Mouse (Mus musculus): ENCODE results near the gene Cuta. TPM values are rescaled to one million over a fixed set of nuclear protein-coding genes. Genes with fewer than 3 reads are reported as not detected.
A peak's percentile ranks its signal among the peaks of the same experiment; 100 is the strongest.
"Not testable (repeated sequence)": the region's sequence is repeated elsewhere in the genome, so short reads cannot be mapped to it uniquely, and the experiment has no call there.

Gene Cuta
- polyA plus RNA-seq, 1 experiment from 2014 or later, result 189 TPM

DNA sequence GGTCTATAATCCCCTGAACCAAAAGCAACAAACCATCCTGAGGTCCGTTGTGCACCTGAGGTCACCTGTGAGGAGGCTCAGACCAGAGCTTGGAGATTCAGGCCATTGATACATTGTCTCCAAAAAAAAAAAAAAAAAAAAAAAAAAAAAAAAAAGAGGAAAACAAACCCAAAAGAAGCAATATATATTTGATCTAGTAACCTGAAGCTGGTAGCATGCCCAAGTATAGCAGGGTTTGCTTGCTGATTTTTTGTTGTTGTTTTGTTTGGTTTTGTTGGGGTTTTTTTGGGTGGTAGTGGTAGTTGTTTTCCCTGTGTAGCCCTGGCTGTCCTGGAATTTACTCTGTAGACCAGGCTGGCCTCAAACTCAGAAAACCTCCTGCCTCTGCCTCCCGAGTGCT lies 21.0 kb downstream of the Cuta start:
- no peak overlapping the region for H3K27ac ChIP-seq
- H3K4me1 ChIP-seq (replicated peaks), result peaks cover 13% of the 10 kb centered on the region
- H3K9me3 ChIP-seq, result no peaks in the 10 kb centered on the region
- DNase-seq (ENCODE audit: low spot score), result no peak
- H3K27me3 ChIP-seq (ENCODE audit: insufficient read depth, poor library complexity, severe bottlenecking), result no peaks in the 10 kb centered on the region
- peaks cover 27% of the 10 kb centered on the region for H3K36me3 ChIP-seq
- peak overlapping the region; percentile 83 for H3K4me3 ChIP-seq
- WGBS, result 76% methylated on average over 2 of the region's 2 CpGs

DNA sequence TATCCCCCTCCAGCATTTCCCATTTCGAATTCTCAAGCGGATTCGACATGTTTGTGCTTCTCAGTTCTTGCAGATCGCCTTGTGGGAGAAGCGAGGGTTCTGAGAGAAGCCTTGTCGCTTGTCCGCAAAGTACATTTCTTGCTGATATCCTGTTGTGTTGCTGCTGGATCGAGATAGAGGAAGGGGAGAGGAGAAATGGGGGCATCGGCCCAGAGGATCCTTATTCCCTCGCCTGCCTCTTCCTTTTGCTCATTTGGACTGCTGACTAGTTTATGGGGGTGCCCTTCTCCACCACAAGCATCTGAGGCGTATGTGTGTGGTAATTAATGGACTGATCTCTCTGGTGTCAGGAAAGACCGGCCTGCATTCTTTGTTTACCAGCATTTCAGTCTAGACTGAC lies 21.8 kb downstream of the Cuta start:
- not testable (repeated sequence) for DNase-seq (ENCODE audit: low spot score); H3K9me3 ChIP-seq; H3K27me3 ChIP-seq (ENCODE audit: insufficient read depth, poor library complexity, severe bottlenecking)
- H3K27ac ChIP-seq, result peak overlapping the region; percentile 92
- H3K4me1 ChIP-seq (replicated peaks), result peaks cover 13% of the 10 kb centered on the region
- H3K4me3 ChIP-seq, result peak overlapping the region; percentile 83
- H3K36me3 ChIP-seq, result peaks cover 20% of the 10 kb centered on the region
- WGBS, result under 1% methylated on average over 12 of the region's 12 CpGs

DNA sequence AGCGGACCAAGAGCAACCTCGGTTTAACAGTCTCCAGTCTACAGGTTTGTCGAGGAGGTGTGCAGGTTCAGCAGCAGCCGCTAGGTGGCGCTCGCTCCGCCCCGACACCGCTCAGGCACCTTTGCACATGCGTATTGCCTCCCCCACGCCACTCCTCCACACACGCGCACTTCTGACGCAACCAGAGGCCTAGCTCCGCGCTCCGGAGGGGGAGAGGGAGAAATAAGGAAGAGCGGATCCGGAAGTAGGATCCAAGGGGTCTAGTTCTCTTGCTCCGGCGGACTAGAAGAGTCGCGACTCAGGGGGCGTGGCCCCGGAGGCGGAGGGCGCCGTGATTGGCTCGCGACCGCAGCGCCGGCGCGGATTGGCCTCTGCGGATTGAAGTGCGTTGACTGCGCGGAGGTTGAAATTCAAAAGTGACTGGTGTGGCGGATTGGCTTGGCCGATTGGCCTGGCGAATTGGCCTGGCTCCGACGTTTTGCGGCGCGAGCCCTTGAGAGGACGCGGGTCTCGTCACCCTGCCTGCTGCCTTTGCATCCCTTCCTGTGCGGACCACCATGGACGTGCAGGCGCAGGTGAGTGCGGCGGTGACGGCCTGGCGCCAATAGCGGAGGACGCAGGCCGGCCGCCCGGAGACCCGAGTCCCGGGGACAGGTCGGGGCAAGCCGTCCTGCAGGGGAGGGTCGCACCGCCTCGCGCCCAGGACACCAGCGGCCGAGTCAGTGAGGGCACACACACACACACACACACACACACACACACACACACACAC lies 22.5 kb downstream of the Cuta start, which contains the start of gene Kifc5b:
Gene Kifc5b (plus strand): TSS at position 381 of the 772 bp plus-strand sequence.
- DNase-seq (ENCODE audit: low spot score), result peak; percentile 100
- Histone ChIP-seq H3K36me3 (peaks cover 16% of the 10 kb centered on the region), H3K4me3 (peak within 1 kb of the TSS; percentile 83), H3K27me3 (ENCODE audit: insufficient read depth, poor library complexity, severe bottlenecking) (no peaks in the 10 kb centered on the region), H3K9me3 (no peaks in the 10 kb centered on the region), H3K4me1 (replicated peaks) (peaks cover 13% of the 10 kb centered on the region), H3K27ac (peak within 1 kb of the TSS; percentile 92)
- under 1% methylated on average over 72 of the region's 72 CpGs for WGBS

DNA sequence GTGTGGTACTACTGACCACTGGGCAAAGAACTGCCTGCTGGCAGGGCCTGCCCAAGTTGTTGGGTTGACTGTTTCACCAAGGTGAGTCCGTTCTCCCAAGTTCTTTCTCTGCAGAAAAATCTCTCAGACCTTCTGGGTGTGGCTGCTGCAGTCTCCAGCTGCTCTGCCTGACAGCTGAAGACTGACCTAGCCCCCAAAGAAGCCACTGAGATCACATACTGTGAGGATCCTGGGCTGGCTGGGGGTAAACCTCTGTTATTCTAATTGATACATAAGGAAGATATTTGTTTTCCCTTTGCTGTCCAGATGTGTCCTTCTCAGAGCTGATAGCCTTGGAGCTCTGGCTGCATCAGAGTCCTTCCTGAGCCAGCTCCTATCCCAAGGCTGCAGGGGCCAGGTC lies 24.1 kb downstream of the Cuta start:
- DNase-seq (ENCODE audit: low spot score), result no peak
- Histone ChIP-seq H3K27me3 (ENCODE audit: insufficient read depth, poor library complexity, severe bottlenecking) (no peaks in the 10 kb centered on the region), H3K9me3 (no peaks in the 10 kb centered on the region), H3K27ac (no peak overlapping the region), H3K4me1 (replicated peaks) (peaks cover 13% of the 10 kb centered on the region), H3K4me3 (no peak overlapping the region), H3K36me3 (no peaks in the 10 kb centered on the region)
- WGBS, result 49% methylated on average over 1 of the region's 1 CpGs

DNA sequence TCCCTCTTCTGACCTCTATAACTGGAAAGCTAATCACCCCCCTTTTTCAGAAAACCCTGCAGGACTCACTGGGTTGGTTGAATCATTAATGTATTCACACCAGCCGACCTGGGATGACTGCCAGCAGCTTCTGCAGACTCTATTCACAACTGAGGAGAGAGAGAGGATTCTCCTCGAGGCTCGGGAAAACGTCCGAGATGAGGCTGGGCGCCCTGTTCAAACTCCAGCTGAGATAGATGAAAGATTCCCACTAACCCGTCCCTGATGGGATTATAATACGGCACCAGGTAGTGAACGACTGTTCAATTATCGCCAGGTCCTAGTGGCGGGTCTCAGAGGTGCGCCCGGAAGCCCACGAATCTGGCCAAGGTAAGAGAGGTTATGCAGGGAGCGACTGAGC lies 31.9 kb downstream of the Cuta start:
- DNase-seq (ENCODE audit: low spot score); H3K36me3 ChIP-seq; H3K4me3 ChIP-seq; H3K27ac ChIP-seq; H3K9me3 ChIP-seq; H3K4me1 ChIP-seq (replicated peaks); H3K27me3 ChIP-seq (ENCODE audit: insufficient read depth, poor library complexity, severe bottlenecking): not testable (repeated sequence)
- 92% methylated on average over 15 of the region's 15 CpGs for WGBS

DNA sequence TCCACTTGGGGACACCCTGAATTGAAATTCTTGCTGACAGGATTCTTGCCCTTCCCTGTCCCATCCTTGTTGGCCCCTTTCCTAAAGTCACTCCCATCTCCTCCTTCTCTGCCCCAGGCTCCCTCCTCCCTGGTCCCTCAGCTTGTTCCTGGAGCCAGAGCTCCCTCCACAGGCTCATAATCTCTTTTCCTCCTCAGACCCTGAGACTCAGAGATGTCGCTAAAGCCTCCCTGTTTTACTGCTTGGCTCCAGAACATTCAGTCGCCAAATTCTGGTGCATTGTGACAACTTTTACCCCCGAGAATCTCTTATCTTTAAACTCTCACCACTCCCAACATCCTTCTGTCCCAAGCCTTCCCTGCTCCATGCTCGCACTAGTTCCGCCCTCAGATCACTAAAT lies 35.0 kb downstream of the Cuta start:
- Histone ChIP-seq H3K4me1 (replicated peaks) (no peaks in the 10 kb centered on the region), H3K9me3 (0 out of 2 replicates have a peak, but pooled peaks cover 4% of the 10 kb centered on the region), H3K27ac (no peak overlapping the region), H3K4me3 (no peak overlapping the region), H3K27me3 (ENCODE audit: insufficient read depth, poor library complexity, severe bottlenecking) (no peaks in the 10 kb centered on the region), H3K36me3 (no peaks in the 10 kb centered on the region)
- no peak for DNase-seq (ENCODE audit: low spot score)
- WGBS, result 59% methylated on average over 5 of the region's 5 CpGs

DNA sequence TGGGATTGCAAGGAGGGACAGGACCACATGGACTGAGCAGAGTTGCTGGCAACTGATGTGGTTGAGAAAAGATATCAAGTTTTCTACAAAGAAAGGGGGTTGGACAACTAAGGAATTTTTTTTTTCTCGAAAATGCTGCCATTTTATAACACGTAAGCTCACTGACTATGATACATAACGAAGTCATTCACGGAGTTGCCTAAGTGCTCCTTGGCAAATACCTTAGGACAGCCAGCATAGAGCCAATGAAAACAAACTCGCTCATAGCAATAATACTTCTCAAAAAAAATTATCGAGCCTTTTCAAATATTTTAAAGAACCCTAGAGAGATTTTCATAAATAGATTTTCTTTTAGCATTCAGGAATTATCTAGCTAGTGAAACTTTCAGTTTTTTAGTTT lies 38.5 kb downstream of the Cuta start:
- no peak for DNase-seq (ENCODE audit: low spot score)

DNA sequence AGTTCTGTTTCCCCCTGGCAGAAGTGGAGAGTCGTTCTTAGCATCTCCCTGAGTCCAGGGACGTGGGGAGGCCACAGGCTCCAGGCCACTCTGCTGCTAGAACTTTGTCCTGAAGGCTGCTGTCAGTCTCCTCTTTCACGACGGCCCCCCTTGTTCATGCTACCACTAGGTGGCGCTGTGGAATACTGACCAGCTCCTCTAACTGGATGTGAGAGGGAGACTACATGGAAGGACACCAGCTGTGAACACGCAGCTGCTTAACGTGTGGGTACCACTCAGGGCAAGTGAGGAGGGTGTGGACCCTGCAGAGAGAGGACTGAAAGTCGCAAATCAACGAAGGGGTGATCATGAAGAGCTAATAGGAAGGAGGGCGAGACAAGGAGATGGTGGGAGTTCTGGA lies 43.8 kb downstream of the Cuta start:
- peaks cover 14% of the 10 kb centered on the region for H3K27me3 ChIP-seq (ENCODE audit: insufficient read depth, poor library complexity, severe bottlenecking)
- H3K27ac ChIP-seq, result no peak overlapping the region
- peaks cover 31% of the 10 kb centered on the region for H3K4me1 ChIP-seq (replicated peaks)
- no peaks in the 10 kb centered on the region for H3K36me3 ChIP-seq
- WGBS, result 9% methylated on average over 10 of the region's 10 CpGs
- DNase-seq (ENCODE audit: low spot score), result peak; percentile 73
- H3K9me3 ChIP-seq, result no peaks in the 10 kb centered on the region
- H3K4me3 ChIP-seq, result no peak overlapping the region

More for the DNA sequence above, 38.5 kb downstream of the Cuta start:
- Histone ChIP-seq H3K4me1 (replicated peaks) (no peaks in the 10 kb centered on the region), H3K36me3 (no peaks in the 10 kb centered on the region), H3K27me3 (ENCODE audit: insufficient read depth, poor library complexity, severe bottlenecking) (no peaks in the 10 kb centered on the region), H3K27ac (no peak overlapping the region), H3K9me3 (no peaks in the 10 kb centered on the region), H3K4me3 (no peak overlapping the region)
- WGBS, result 85% methylated on average over 6 of the region's 6 CpGs

DNA sequence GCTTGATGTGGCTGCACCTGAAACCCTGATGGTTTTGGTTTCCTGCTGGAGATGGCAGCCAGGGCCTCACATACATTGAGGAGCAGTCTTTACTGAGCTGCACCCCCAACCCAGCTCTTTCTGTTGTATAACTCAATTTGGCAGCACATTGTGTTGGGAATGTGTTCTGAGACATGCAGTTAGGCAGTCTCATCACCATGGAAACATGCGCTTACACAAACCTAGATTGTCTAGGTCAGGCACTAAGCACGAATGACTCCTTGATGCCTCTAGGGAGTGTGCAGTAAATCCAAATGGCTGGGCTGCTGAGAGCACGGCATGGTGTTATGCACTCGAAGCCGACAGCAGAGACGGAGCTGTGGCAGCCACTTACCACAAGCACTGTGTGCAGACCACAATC lies 45.0 kb downstream of the Cuta start:
- Histone ChIP-seq H3K4me3 (no peak overlapping the region), H3K9me3 (no peaks in the 10 kb centered on the region), H3K27me3 (ENCODE audit: insufficient read depth, poor library complexity, severe bottlenecking) (peaks cover 21% of the 10 kb centered on the region), H3K27ac (no peak overlapping the region), H3K4me1 (replicated peaks) (peaks cover 31% of the 10 kb centered on the region), H3K36me3 (no peaks in the 10 kb centered on the region)
- DNase-seq (ENCODE audit: low spot score), result no peak
- WGBS, result 90% methylated on average over 6 of the region's 6 CpGs

DNA sequence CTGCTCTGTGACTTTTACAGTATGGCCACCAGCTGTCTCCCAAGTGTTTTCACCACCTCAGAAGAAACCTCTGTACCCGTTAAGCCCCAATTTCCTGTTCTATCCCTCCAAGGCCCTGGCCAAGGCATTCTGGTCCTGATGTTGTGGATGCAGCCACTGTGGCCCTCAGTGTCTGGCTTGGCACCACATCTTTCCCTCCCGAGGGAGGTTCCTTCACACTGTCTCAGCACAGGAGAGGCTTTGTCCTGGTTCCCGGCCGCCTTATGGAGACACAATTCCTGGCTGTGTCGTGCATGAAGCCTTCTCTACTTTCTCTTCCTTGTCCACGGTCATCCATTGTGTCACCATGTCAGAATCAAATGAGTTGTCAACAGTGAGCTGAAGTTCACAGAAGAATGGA lies 45.9 kb downstream of the Cuta start:
- Histone ChIP-seq H3K4me3 (no peak overlapping the region), H3K36me3 (no peaks in the 10 kb centered on the region), H3K9me3 (no peaks in the 10 kb centered on the region), H3K27me3 (ENCODE audit: insufficient read depth, poor library complexity, severe bottlenecking) (peaks cover 23% of the 10 kb centered on the region), H3K4me1 (replicated peaks) (peaks cover 31% of the 10 kb centered on the region), H3K27ac (no peak overlapping the region)
- peak; percentile 3 for DNase-seq (ENCODE audit: low spot score)
- 49% methylated on average over 6 of the region's 6 CpGs for WGBS

DNA sequence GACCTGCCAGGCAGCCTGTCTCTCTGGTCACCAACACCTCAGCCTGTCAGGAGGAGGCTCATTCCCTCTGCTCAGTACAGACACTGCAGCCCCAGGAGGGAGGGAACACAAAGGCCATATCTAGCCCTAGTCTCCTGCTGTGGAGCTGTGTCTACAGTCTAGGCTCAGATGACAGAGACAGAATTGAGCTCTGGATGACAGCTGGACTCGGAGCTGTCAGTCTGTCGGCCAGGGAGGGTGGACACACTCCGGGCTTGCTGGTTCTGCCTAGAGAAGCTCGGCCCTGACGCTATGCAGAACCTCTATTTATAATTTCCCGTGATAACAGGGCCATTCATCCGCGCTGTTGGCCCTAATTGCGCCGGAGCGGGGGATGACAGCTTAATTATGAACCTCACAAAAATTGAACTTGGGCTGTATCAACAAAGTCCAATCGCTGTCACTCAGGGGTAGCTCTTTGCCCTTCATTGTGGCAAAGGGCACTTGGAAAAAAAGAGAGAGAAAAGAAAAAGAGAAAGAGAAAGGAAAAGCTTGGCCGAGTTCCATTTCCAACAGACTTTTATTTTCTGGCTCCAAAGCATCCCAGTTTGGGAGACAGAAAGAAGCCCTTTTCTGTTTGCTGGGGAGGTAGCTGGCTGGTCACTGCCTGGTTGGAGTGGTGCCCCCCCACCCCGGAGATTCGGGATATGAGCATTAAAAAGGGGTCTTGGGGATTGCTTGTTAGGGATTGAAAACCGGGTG lies 46.6 kb downstream of the Cuta start:
- H3K4me3 ChIP-seq, result no peak overlapping the region
- peaks cover 31% of the 10 kb centered on the region for H3K4me1 ChIP-seq (replicated peaks)
- H3K27me3 ChIP-seq (ENCODE audit: insufficient read depth, poor library complexity, severe bottlenecking), result peaks cover 28% of the 10 kb centered on the region
- peak overlapping the region; percentile 59; the same call in 1 of the 2 replicates for H3K27ac ChIP-seq
- peak; percentile 27 for DNase-seq (ENCODE audit: low spot score)
- no peaks in the 10 kb centered on the region for H3K36me3 ChIP-seq
- 47% methylated on average over 16 of the region's 16 CpGs for WGBS
- no peaks in the 10 kb centered on the region for H3K9me3 ChIP-seq

DNA sequence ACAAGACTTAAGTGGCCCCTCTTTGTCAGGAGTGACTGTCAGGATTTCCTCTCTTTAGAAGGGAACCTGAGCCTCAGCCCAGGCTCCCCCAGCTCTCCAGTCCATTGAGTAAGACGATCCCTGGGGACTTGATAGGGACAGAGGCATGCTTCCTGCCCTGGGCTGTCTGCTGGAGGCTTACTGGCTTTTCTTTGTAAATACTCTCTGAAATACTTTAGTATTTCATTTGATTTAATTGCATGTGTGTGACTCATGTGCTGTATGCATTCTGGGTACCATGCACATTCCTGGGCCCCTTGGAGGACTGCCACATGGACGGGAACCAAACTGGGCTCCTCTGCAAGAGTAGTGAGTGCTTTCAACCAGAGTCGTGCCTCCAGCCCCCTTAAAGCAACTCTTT lies 51.4 kb downstream of the Cuta start:
- Histone ChIP-seq H3K27me3 (ENCODE audit: insufficient read depth, poor library complexity, severe bottlenecking) (peaks cover 55% of the 10 kb centered on the region), H3K4me1 (replicated peaks) (peaks cover 32% of the 10 kb centered on the region), H3K36me3 (no peaks in the 10 kb centered on the region), H3K4me3 (no peak overlapping the region), H3K9me3 (no peaks in the 10 kb centered on the region), H3K27ac (no peak overlapping the region)
- WGBS, result 42% methylated on average over 3 of the region's 3 CpGs
- no peak for DNase-seq (ENCODE audit: low spot score)

DNA sequence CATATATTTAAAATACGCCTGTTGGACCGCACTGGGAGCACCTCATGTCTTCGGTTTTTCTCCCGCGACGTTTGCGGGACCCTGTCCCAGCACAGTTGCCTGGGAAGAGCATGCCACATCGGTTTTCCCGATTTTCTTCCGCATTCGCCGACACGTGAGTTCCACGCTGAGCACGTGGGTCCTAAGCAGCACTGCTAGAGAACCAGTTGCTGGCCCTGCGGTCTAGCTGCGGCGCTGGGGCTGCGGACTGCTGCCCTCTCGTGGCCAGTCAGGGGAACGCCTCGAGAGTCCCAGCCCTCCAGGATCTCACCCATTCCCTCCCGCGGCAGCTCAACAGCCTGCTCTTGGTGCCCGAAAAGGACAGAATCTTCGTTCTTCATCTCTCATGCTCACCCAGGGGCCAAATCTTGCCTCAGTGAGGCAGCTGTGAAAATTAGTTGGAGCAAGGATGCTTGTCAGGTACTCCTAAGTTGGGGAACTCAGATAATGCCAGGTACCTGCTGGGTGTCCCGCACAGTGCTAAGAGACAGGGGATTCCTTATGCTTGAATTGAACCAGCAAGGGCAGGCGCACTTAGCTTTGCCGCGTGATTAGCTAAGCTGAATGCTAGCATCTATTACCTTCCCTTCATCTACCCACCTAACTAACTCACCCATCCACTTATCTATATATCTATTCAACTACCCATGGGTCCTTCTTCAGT lies 53.2 kb downstream of the Cuta start:
- DNase-seq (ENCODE audit: low spot score), result peak; percentile 87
- Histone ChIP-seq H3K4me1 (replicated peaks) (peaks cover 20% of the 10 kb centered on the region), H3K27me3 (ENCODE audit: insufficient read depth, poor library complexity, severe bottlenecking) (peaks cover 55% of the 10 kb centered on the region), H3K4me3 (peak overlapping the region; percentile 45), H3K9me3 (no peaks in the 10 kb centered on the region), H3K27ac (peak overlapping the region; percentile 5; the same call in 1 of the 2 replicates), H3K36me3 (no peaks in the 10 kb centered on the region)
- WGBS, result 11% methylated on average over 30 of the region's 30 CpGs
